Mouse (Mus musculus): Measurements from ENCODE around the gene Crebl2. TPM values are rescaled to one million over a fixed set of nuclear protein-coding genes. Genes with fewer than 3 reads are reported as not detected.

The Crebl2 gene
- total RNA-seq, 2 experiments from 2014 or later: 15.5 to 19.8 TPM

- DNase-seq (ENCODE audit: low spot score in 2 of 2): no peak
These were observed 40.9 kb downstream of the Crebl2 start for GRCm38 (mm10) chr6:134870887-134871286.

DNA sequence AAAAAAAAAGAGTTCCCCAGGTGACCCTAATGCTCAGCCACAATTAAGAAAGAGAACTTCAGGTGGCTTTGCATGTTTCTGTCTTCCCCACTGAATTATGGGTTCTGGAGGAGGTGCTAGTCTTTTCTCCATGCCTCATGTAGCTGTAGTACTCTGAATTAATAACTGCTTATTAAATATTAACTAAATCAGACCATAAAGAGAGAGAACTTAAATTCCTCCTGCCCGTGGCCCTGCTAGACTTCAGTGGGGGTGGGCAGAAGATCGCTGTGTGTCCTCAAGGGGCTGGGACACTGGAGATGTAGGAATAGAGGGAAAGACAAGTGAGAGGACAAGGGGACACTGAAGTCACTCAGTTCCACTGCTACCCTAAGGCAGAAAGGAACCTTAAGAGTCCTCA lies 42.3 kb downstream of the Crebl2 start:
- no peak for DNase-seq (ENCODE audit: low spot score in 2 of 2)

GRCm38 (mm10) chr6:134873018-134873417 lies 43.1 kb downstream of the Crebl2 start:
- no peak for DNase-seq (ENCODE audit: low spot score in 2 of 2)

GRCm38 (mm10) chr6:134876795-134877194 lies 46.8 kb downstream of the Crebl2 start:
- no peak for DNase-seq (ENCODE audit: low spot score in 2 of 2)

DNA sequence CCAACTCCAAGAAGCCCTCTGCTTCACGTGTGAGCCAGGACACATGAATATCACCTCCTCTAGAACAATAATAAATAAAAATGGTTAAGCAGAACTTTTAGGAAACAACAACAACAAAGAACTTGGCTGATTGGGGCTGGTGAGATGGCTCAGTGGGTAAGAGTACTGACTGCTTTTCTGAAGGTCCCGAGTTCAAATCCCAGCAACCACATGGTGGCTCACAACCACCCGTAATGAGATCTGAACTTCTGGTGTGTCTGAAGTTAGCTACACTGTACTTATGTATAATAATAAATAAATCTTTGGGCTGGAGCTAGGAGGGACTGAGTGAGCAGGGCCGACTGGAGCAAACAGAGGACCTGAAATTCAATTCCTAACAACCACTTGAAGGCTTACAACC lies 47.3 kb downstream of the Crebl2 start:
- no peak for DNase-seq (ENCODE audit: low spot score in 2 of 2)

DNA sequence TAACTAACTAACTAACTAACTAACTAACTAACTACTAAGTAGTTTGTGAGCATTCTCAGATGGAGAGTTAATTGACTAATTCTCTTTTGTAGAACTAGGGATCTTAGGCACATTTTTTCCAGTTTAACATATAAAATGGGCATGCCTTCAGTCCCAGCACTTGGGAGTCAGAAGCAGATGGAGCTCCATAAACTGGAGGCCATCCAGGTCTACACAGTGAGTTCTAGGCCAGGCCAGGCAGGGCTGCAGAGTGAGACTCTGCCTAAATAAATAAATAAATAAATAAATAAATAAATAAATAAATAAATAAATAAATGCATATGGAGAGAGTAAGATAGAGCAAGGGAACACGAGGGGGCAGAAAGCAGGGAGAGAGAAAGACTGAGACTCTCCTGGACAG lies 47.9 kb downstream of the Crebl2 start:
- DNase-seq (ENCODE audit: low spot score in 2 of 2): no peak

DNA sequence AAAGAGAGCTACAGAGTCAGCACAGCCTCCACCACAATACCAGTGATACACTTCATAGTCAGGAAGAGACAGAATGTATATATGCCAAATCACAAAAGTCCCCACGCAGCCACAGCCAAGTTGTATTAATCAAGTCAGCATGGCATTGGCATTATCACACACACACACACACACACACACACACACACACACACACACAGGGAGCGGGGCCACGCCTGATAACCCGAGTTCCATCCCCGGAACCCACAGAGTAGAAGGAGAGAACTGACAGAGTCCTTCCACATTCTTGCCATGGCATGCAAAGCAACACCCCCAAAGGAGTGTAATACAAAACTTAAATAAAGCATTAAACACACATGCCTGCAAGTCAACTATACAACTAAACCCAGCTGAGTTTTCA lies 49.6 kb downstream of the Crebl2 start:
- no peak for DNase-seq (ENCODE audit: low spot score in 2 of 2)

GRCm38 (mm10) chr6:134880046-134880445 lies 50.1 kb downstream of the Crebl2 start:
- DNase-seq (ENCODE audit: low spot score in 2 of 2): no peak

GRCm38 (mm10) chr6:134883661-134884060 lies 53.7 kb downstream of the Crebl2 start:
- no peak for DNase-seq (ENCODE audit: low spot score in 2 of 2)

DNA sequence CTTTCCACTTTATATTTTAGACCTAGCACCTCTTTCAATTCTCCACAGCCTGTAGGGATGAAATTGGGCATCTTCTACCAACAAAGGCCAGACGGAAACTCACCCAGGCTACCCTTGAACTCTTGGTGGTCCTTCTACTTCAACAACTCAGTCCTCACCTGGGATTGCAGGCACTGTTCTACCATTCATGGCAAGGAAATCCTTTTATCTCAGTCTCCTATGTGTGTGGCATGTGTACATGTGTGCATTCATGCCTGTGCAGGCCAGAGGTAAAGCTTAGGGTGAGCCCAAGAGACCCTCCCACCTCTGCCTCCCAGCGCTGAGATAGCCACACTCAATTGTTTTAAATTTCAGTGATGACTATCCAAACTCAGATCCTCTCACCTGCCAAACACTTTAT lies 55.6 kb downstream of the Crebl2 start:
- DNase-seq (ENCODE audit: low spot score in 2 of 2): no peak

GRCm38 (mm10) chr6:134886475-134886874 lies 56.5 kb downstream of the Crebl2 start:
- DNase-seq (ENCODE audit: low spot score in 2 of 2): no peak

GRCm38 (mm10) chr6:134887008-134887407 lies 57.1 kb downstream of the Crebl2 start:
- no peak for DNase-seq (ENCODE audit: low spot score in 2 of 2)

- DNase-seq (ENCODE audit: low spot score in 2 of 2): no peak
These were observed 57.9 kb downstream of the Crebl2 start for GRCm38 (mm10) chr6:134887711-134888449.

DNA sequence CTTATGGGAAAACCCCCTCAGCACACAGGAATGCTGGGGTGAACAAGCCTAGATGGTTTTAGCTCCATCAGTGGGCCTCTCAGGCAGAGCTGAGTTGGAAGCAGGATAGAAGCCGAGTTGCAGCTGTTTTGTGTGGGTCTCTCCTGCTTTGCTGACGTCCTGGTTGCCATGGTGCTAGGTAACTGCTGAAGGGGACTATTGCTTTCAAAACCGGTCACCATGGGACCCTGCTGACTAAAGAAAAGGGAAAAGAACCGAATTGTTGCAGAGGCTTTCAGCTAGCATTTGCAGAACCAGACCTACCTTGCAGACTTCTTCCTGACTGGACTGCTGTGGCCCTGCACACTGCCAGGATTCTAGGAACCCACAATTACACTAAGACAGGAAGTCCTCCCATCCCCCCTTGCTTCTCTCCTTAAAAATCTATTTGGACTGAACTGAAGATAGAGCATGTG lies 58.6 kb downstream of the Crebl2 start:
- DNase-seq (ENCODE audit: low spot score in 2 of 2): no peak

DNA sequence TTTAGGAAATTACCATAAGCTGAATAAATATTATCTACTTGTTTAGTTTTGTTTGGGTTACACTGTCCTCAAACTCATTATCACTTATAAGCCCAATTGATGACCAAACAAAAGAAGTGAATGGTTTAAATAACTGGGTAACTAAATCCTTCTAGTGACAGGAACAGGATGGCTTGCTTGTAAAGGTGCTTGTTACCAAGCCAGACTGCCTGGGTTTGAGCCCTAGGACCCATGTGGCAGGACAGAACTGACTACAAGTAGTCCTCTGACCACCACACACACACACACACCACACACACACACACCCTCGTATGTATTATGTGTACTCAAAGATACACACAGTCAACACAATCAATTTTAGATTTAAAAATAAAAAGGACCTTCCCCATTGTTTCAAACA lies 59.8 kb downstream of the Crebl2 start:
- DNase-seq (ENCODE audit: low spot score in 2 of 2): no peak

- no peak for DNase-seq (ENCODE audit: low spot score in 2 of 2)
These were observed 60.5 kb downstream of the Crebl2 start for GRCm38 (mm10) chr6:134890436-134890835.

DNA sequence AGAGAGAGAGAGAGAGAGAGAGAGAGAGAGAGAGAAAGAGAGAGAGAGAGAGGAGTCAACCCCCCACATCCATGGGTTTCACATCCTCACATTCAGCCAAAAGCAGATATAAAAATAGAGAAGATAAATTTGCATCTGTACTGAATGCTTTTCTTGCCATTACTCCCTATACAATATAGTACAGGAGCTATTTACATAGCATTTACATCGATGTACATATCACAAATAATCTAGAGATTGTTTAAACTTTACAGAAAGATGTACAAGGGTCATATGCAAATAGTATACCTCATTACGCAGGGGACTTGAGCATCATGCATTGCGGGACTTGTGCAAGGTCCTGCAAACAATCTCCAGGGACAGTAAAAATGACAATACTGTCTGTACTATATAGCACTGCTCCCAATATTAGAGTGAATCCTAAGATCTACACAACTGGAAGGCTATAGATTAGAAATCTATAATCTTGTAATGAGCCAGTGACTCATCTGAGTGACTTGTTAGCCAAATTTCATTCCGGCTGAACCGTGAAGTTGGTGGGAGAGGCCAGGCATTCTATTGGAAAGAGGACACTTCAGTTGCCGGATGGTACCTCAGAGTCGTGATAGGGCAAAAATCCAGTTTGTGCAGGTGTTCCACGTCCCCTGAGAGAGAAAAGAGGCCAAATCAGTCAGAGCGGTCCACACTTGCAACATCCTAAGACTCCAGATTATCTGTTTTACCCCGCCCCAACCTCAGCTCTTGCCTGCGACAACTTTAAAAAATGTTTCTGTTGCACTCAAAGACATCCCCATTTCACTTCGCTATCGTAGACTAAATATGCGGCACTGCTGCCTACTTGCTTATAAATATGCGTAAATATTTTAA lies 66.8 kb downstream of the Crebl2 start:
- no peak for DNase-seq (ENCODE audit: low spot score in 2 of 2)

- peak; percentile 95 to 97 for DNase-seq (ENCODE audit: low spot score in 2 of 2)
These were observed 67.6 kb downstream of the Crebl2 start for GRCm38 (mm10) chr6:134897443-134898094.

GRCm38 (mm10) chr6:134898095-134898965 lies 68.4 kb downstream of the Crebl2 start, which contains the start of gene Gpr19:
Gene Gpr19 (minus strand): TSS chr6:134898578.
- peak; percentile 74 to 78 for DNase-seq (ENCODE audit: low spot score in 2 of 2)

DNA sequence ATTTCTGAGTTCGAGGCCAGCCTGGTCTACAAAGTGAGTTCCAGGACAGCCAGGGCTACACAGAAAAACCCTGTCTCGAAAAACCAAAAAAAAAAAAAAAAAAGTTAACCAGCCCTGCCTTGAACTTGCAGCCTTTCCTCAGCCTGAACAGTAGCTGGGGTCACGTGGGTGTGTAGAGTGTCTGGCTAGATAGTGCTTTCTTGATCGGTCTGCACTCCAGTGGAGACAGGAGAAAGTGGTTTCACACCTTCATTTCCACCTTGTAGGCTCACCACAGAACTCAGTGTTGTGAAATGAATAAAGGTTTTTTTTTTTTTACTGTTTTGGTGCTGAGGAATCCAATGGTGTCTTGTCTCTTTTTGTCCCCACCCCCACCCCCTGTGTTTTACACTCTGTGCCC lies 73.4 kb downstream of the Crebl2 start:
- no peak for DNase-seq (ENCODE audit: low spot score in 2 of 2)

Data from adrenal gland, postnatal 4 days (tissue).